Comparison of ENCODE assay signal across 14 mouse cellular contexts in the genomic region with DNA sequence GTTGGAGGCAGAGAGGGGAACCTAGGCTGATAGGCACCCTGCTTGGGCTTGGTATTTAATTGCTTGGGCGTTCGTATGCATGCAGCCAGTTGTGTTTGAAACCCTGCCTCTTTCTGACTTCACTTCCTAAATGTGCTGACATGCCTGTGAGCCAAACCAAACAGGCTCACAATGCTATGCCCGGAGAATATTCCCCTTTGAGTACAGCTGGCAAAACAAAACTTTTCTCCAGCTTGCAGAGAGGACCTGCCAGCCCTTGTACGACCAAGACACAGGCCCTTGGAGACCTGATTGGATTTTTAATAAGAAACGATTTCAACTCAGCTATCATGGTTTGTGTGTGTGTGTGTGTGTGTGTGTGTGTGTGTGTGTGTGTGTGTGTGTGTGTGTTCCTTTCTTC. TPM values are rescaled to one million over a fixed set of nuclear protein-coding genes. Genes with fewer than 3 reads are reported as not detected.
DNase-seq lines count a peak whose midpoint lies in the region; ATAC-seq and TF ChIP-seq lines count a peak whose summit lies in the region.
"Had no signal": no experiment of that assay in that cellular context is flagged by ENCODE, and none has a peak within 500 bp of the region (broad histone marks: within the 10 kb centered on the region; RNA-seq: fewer than 3 reads in every experiment).

No protein-coding gene starts in this region.

- peaks cover 79% of the 10 kb centered on the region for H3K27me3 ChIP-seq in forebrain, embryonic 10.5 days (ENCODE audit: poor library complexity, severe bottlenecking)
- H3K27me3 ChIP-seq in forebrain, embryonic 15.5 days: 0 out of 2 replicates have a peak, but pooled peaks cover 2% of the 10 kb centered on the region
- no peaks in the 10 kb centered on the region for H3K27me3 ChIP-seq in liver, embryonic 11.5 days (replicated peaks; ENCODE audit: control insufficient read depth, insufficient read depth, low read length)
- no peaks in the 10 kb centered on the region for H3K27me3 ChIP-seq in kidney, embryonic 16.5 days (ENCODE audit: insufficient read depth, low read length)

- DNase-seq in forebrain, embryonic 10.5 days (ENCODE audit: extremely low spot score, low spot score): no peak
- DNase-seq in lung, adult 18-20 months: peak; percentile 22 to 49
- DNase-seq in lung, adult 2 months: no peak
- peak; percentile 51 to 57 for DNase-seq in heart, adult 9 months (ENCODE audit: low spot score in 2 of 2)
- peak; percentile 16 for DNase-seq in heart, postnatal 4 days
- DNase-seq in liver, embryonic 11.5 days (ENCODE audit: low spot score): no peak
- DNase-seq: cerebellum, adult 11-12 months; kidney, adult 2 months; liver; right cerebral cortex, postnatal 25 days had no signal

- no peak for TF ChIP-seq CTCF in lung, adult 2 months (IDR thresholded peaks at IDR 0.05; ENCODE audit: insufficient read depth, low read length)

- ATAC-seq in forebrain, embryonic 15.5 days (replicated peaks): no peak
- ATAC-seq in liver, embryonic 11.5 days (replicated peaks; ENCODE audit: low FRiP score): no peak
- ATAC-seq in kidney, embryonic 16.5 days (ENCODE audit: low FRiP score, low TSS enrichment): no peak

- no peaks in the 10 kb centered on the region for H3K36me3 ChIP-seq in forebrain, embryonic 10.5 days (replicated peaks)
- H3K36me3 ChIP-seq in forebrain, embryonic 15.5 days: no peaks in the 10 kb centered on the region
- no peaks in the 10 kb centered on the region for H3K36me3 ChIP-seq in liver, embryonic 11.5 days (ENCODE audit: control insufficient read depth, insufficient read depth, low read length)
- no peaks in the 10 kb centered on the region for H3K36me3 ChIP-seq in kidney, embryonic 16.5 days (ENCODE audit: insufficient read depth, low read length)
- H3K36me3 ChIP-seq: midbrain, embryonic 10.5 days had no signal

- TF ChIP-seq POLR2A in lung, adult 2 months (IDR thresholded peaks at IDR 0.05; ENCODE audit: borderline replicate concordance, extremely low read depth, low read depth, low read length): no peak

- no peak overlapping the region for H3K4me3 ChIP-seq in forebrain, embryonic 10.5 days
- H3K4me3 ChIP-seq in forebrain, embryonic 15.5 days: no peak overlapping the region
- H3K4me3 ChIP-seq in lung, adult 2 months (replicated peaks; ENCODE audit: extremely low read depth, low read depth, low read length): no peak overlapping the region
- no peak overlapping the region for H3K4me3 ChIP-seq in liver, embryonic 11.5 days (ENCODE audit: low read depth, low read length)
- H3K4me3 ChIP-seq in kidney, embryonic 16.5 days (ENCODE audit: low read length): no peak overlapping the region
- H3K4me3 ChIP-seq: midbrain, embryonic 10.5 days; myocyte had no signal

- no peak overlapping the region for H3K4me2 ChIP-seq in forebrain, embryonic 15.5 days (replicated peaks)
- no peak overlapping the region for H3K4me2 ChIP-seq in liver, embryonic 11.5 days
- no peak overlapping the region for H3K4me2 ChIP-seq in kidney, embryonic 16.5 days (replicated peaks; ENCODE audit: low read depth, low read length)

- H3K9me3 ChIP-seq in forebrain, embryonic 10.5 days: no peaks in the 10 kb centered on the region
- H3K9me3 ChIP-seq in forebrain, embryonic 15.5 days: no peaks in the 10 kb centered on the region
- no peaks in the 10 kb centered on the region for H3K9me3 ChIP-seq in liver, embryonic 11.5 days (ENCODE audit: control insufficient read depth, low read length)
- H3K9me3 ChIP-seq in kidney, embryonic 16.5 days (ENCODE audit: low read length): no peaks in the 10 kb centered on the region
- H3K9me3 ChIP-seq: midbrain, embryonic 10.5 days had no signal

- 21% methylated on average over 5 of the region's 5 CpGs for WGBS in forebrain, embryonic 10.5 days
- 5% methylated on average over 5 of the region's 5 CpGs for WGBS in forebrain, embryonic 15.5 days
- WGBS in lung, adult 2 months: 29% methylated on average over 5 of the region's 5 CpGs
- 68% methylated on average over 5 of the region's 5 CpGs for WGBS in liver, embryonic 11.5 days
- 29% methylated on average over 5 of the region's 5 CpGs for WGBS in kidney, embryonic 16.5 days

- H3K4me1 ChIP-seq in forebrain, embryonic 10.5 days: peaks cover 20% of the 10 kb centered on the region
- peaks cover 4% of the 10 kb centered on the region for H3K4me1 ChIP-seq in forebrain, embryonic 15.5 days
- no peaks in the 10 kb centered on the region; the same call in 1 of the 2 replicates for H3K4me1 ChIP-seq in lung, adult 2 months (ENCODE audit: control insufficient read depth, insufficient read depth, low read length)
- no peaks in the 10 kb centered on the region for H3K4me1 ChIP-seq in liver, embryonic 11.5 days (replicated peaks; ENCODE audit: control insufficient read depth, insufficient read depth, low read length)
- no peaks in the 10 kb centered on the region for H3K4me1 ChIP-seq in kidney, embryonic 16.5 days (ENCODE audit: insufficient read depth, low read length)

- 0 out of 2 replicates have a peak overlapping the region, but pooled peaks have one; percentile 6 for H3K27ac ChIP-seq in forebrain, embryonic 10.5 days
- H3K27ac ChIP-seq in forebrain, embryonic 15.5 days (replicated peaks): no peak overlapping the region
- no peak overlapping the region for H3K27ac ChIP-seq in liver, embryonic 11.5 days (ENCODE audit: low read depth, low read length)
- no peak overlapping the region for H3K27ac ChIP-seq in kidney, embryonic 16.5 days (ENCODE audit: low read length)
- H3K27ac ChIP-seq: midbrain, embryonic 10.5 days had no signal

- H3K9ac ChIP-seq in forebrain, embryonic 15.5 days (replicated peaks): no peak overlapping the region
- no peak overlapping the region for H3K9ac ChIP-seq in liver, embryonic 11.5 days (ENCODE audit: low read depth, low read length)
- H3K9ac ChIP-seq in kidney, embryonic 16.5 days (replicated peaks; ENCODE audit: low read length): no peak overlapping the region

RNA-seq across cellular contexts. Expression of gene Jun, which starts 14.0 kb away (rescaled TPM):
- 74.2 and 82.9 TPM in 2 replicates for polyA plus RNA-seq in forebrain, embryonic 10.5 days (2016; fragmentation: Nextera tagmentation; extraction: Ambion mirVana)
- polyA plus RNA-seq in forebrain, embryonic 15.5 days (2015; fragmentation: Nextera tagmentation; extraction: Ambion mirVana): 80.2 and 85.5 TPM in 2 replicates
- polyA plus RNA-seq in lung, adult 2 months (2012; rRNA removed): 176 and 282 TPM in 2 replicates
- 10 to 100 TPM; 61.6 to 69.6 TPM for total RNA-seq in heart, postnatal 4 days (2021)
- 16.4 and 20.7 TPM in 2 replicates for polyA plus RNA-seq in liver, embryonic 11.5 days (2014; fragmentation: Nextera tagmentation; extraction: Ambion mirVana)
- polyA plus RNA-seq in kidney, embryonic 16.5 days (2015; fragmentation: Nextera tagmentation; extraction: Ambion mirVana): 71.9 and 73.0 TPM in 2 replicates

RNA-seq across cellular contexts. Expression of gene Mysm1, which starts 59.1 kb away (rescaled TPM):
- 24.6 and 27.6 TPM in 2 replicates for polyA plus RNA-seq in forebrain, embryonic 10.5 days (2016; fragmentation: Nextera tagmentation; extraction: Ambion mirVana)
- polyA plus RNA-seq in forebrain, embryonic 15.5 days (2015; fragmentation: Nextera tagmentation; extraction: Ambion mirVana): 27.4 and 30.4 TPM in 2 replicates
- 4.0 and 7.6 TPM in 2 replicates for polyA plus RNA-seq in lung, adult 2 months (2012; rRNA removed)
- 10 to 100 TPM; 16.0 to 16.6 TPM for total RNA-seq in heart, postnatal 4 days (2021)
- 19.2 and 19.4 TPM in 2 replicates for polyA plus RNA-seq in liver, embryonic 11.5 days (2014; fragmentation: Nextera tagmentation; extraction: Ambion mirVana)
- polyA plus RNA-seq in kidney, embryonic 16.5 days (2015; fragmentation: Nextera tagmentation; extraction: Ambion mirVana): 25.2 and 29.8 TPM in 2 replicates

Comparison
In these comparisons a context has a peak if more than half of its experiments do, and no peak if none do; other contexts are left out.
1. DNase-seq: peak in lung, adult 18-20 months (2 of 2), heart, adult 9 months (2 of 2) and heart, postnatal 4 days (single experiment); none in forebrain, embryonic 10.5 days (single experiment), lung, adult 2 months (single experiment) and liver, embryonic 11.5 days (single experiment).